Mouse (Mus musculus): ENCODE results near the gene Mcidas. TPM values are rescaled to one million over a fixed set of nuclear protein-coding genes. Genes with fewer than 3 reads are reported as not detected.

The Mcidas gene
- polyA plus RNA-seq, 1 experiment: 0.02 TPM

DNA sequence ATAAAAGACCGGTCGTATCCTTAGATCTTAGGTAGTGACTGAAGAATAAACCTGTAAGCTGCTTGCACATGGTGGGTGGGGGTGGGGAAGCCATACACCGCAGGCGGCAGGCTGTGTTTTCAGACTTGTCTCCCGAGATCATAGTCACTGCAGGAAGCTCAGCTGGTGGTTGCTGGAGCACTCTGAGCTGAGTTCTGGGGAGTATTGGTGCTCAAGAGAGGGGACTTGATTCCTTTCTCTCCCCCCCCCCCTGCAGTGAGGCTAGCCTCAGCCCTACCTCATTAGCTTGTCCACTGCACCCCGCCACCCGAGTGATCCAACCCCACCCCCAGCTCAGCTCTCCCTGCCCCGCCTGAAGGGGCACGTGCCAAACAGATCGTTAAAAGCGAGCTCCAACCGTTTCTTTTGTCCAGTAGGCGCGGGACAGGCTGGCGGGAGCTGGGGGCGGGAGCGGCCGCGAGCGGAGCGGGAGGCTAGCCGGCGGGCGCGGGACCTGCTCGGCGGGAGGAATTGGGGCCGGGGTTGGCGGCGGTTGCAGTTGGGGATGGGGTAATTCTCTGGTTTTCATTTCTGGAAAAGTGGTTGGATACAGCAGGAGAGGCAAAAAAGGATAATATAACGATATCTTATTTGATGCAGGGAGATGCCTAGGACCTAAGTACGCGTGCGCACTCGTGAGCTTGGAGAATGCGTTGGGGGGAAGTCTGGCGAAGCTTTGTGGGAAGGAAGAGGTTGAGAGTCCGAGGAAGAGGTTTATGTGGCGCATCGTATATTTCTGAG, 38.3 kb downstream of the Mcidas start:
- no peak for TF ChIP-seq MYOG (IDR thresholded peaks at IDR 0.05; ENCODE audit: control insufficient read depth, extremely low read depth, insufficient read length)
- no peak for TF ChIP-seq FOSL1 (IDR thresholded peaks at IDR 0.05; ENCODE audit: insufficient read depth, low read length, poor library complexity, severe bottlenecking)
- no peak for TF ChIP-seq CTCF (IDR thresholded peaks at IDR 0.05; ENCODE audit: control insufficient read depth, insufficient read depth, insufficient read length)
- TF ChIP-seq MYOD1 (IDR thresholded peaks at IDR 0.05; ENCODE audit: control insufficient read depth, insufficient read length, low read depth): no peak
- TF ChIP-seq CEBPB (IDR thresholded peaks at IDR 0.05; ENCODE audit: low read depth): no peak
- no peak for TF ChIP-seq MAX (IDR thresholded peaks at IDR 0.05)
- TF ChIP-seq USF1 (IDR thresholded peaks at IDR 0.05; ENCODE audit: low read depth): no peak
- no peaks in the 10 kb centered on the region for H3K27me3 ChIP-seq (ENCODE audit: control insufficient read depth, insufficient read depth, insufficient read length)
- no peaks in the 10 kb centered on the region for H3K36me3 ChIP-seq (ENCODE audit: control insufficient read depth, insufficient read depth)
- H3K4me3 ChIP-seq (ENCODE audit: insufficient read depth, poor library complexity, severe bottlenecking): no peak overlapping the region
- H3ac ChIP-seq (ENCODE audit: control insufficient read depth, insufficient read length, low read depth): peak overlapping the region; percentile 30
- H3K79me3 ChIP-seq (ENCODE audit: low read depth): no peaks in the 10 kb centered on the region
- H3K79me2 ChIP-seq (ENCODE audit: control insufficient read depth, insufficient read depth): no peaks in the 10 kb centered on the region

DNA sequence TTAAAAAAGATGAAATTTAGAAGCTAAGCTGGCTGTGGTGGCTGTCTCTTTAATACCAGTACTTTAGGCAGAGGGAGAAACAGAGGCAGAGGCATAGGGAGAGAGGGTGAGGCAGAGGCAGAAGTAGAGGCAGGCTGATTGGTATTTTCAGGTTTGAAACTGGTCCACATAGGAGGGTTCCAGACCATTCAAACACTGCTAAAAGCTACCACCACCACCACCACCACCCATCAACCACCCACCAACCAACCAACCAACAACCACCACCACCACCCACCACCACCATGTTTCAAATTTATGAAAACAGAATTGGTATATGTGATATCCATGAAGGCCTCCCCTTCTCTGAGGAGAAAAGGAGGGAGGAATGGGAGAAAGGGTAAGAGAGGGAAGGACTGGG, 39.2 kb downstream of the Mcidas start:
- no peaks in the 10 kb centered on the region for H3K27me3 ChIP-seq (ENCODE audit: control insufficient read depth, insufficient read depth, insufficient read length)
- no peaks in the 10 kb centered on the region for H3K79me3 ChIP-seq (ENCODE audit: low read depth)
- TF ChIP-seq FOSL1 (IDR thresholded peaks at IDR 0.05; ENCODE audit: insufficient read depth, low read length, poor library complexity, severe bottlenecking) (no peak), MYOG (IDR thresholded peaks at IDR 0.05; ENCODE audit: control insufficient read depth, extremely low read depth, insufficient read length) (no peak)
- no peaks in the 10 kb centered on the region for H3K36me3 ChIP-seq (ENCODE audit: control insufficient read depth, insufficient read depth)
- H3K79me2 ChIP-seq (ENCODE audit: control insufficient read depth, insufficient read depth): no peaks in the 10 kb centered on the region
- H3K4me3 ChIP-seq (ENCODE audit: insufficient read depth, poor library complexity, severe bottlenecking): no peak overlapping the region
- H3ac ChIP-seq (ENCODE audit: control insufficient read depth, insufficient read length, low read depth): no peak overlapping the region

DNA sequence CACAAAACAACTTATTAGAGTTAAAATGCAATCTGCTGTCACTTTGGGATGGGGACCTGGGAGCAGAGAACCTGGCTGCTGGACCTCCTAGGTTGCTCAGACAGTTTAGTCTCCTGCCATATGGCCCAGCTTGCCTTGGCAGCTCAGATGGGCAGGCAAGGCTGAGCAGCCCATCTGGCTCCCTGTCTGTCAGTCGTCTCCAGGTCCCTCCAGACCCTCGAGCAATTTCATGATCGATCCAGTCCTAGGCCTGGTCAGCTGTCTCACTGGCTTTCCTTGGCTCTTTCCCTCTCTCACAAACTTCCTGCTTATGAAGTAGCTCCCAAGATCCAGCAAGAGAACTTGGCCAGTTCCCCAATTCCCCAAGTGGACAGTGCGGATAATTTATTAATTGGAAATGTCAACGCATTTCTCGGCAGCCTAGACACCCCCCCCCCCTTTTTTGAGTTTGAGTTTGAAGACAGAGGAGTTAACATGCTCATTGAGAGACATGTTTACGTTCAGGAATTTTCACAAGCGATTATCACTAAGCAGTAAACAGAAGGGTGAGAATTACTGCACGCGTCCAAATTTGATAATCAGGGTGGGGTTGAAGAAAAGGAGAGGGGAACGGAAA, 40.7 kb downstream of the Mcidas start:
- H3K4me3 ChIP-seq (ENCODE audit: insufficient read depth, poor library complexity, severe bottlenecking): no peak overlapping the region
- no peaks in the 10 kb centered on the region for H3K79me2 ChIP-seq (ENCODE audit: control insufficient read depth, insufficient read depth)
- H3K27me3 ChIP-seq (ENCODE audit: control insufficient read depth, insufficient read depth, insufficient read length): no peaks in the 10 kb centered on the region
- no peak overlapping the region for H3ac ChIP-seq (ENCODE audit: control insufficient read depth, insufficient read length, low read depth)
- no peak for TF ChIP-seq MYOG (IDR thresholded peaks at IDR 0.05; ENCODE audit: control insufficient read depth, extremely low read depth, insufficient read length)
- no peaks in the 10 kb centered on the region for H3K79me3 ChIP-seq (ENCODE audit: low read depth)
- H3K36me3 ChIP-seq (ENCODE audit: control insufficient read depth, insufficient read depth): no peaks in the 10 kb centered on the region

DNA sequence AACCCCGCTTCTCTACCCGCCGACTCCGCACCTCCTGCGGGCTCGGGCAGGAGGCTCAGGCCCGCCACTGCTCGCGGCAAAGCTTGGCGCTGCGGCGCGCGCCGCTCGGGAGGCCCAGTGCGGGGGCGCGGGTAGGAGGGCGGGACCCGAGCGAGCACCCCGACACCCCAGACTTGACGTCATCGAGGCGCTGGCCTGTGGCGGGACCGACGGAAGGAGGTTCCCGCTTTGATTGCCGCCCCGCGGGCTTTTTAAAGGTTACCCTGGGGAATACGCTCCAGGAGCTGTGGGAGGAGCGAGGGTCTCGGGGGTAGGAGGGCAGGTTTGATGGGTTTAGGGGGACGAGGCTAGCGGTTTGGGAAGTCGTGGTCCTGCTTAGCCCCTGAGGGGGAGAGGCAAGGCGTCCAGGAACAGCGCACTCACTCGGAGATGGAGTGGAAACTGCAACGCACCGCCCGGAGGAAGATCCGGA, 41.3 kb downstream of the Mcidas start, which contains the start of gene Cdc20b:
Gene Cdc20b (plus strand): TSS at position 162 of the 472 bp plus-strand sequence.
- no peaks in the 10 kb centered on the region for H3K27me3 ChIP-seq (ENCODE audit: control insufficient read depth, insufficient read depth, insufficient read length)
- no peak for TF ChIP-seq USF1 (IDR thresholded peaks at IDR 0.05; ENCODE audit: low read depth)
- TF ChIP-seq FOSL1 (IDR thresholded peaks at IDR 0.05; ENCODE audit: insufficient read depth, low read length, poor library complexity, severe bottlenecking): no peak
- TF ChIP-seq CTCF (IDR thresholded peaks at IDR 0.05; ENCODE audit: control insufficient read depth, insufficient read depth, insufficient read length): no peak
- no peak for TF ChIP-seq MYOD1 (IDR thresholded peaks at IDR 0.05; ENCODE audit: control insufficient read depth, insufficient read length, low read depth)
- TF ChIP-seq MYOG (IDR thresholded peaks at IDR 0.05; ENCODE audit: control insufficient read depth, extremely low read depth, insufficient read length): no peak
- no peak for TF ChIP-seq MAX (IDR thresholded peaks at IDR 0.05)
- TF ChIP-seq CEBPB (IDR thresholded peaks at IDR 0.05; ENCODE audit: low read depth): no peak
- peak within 1 kb of the TSS; percentile 39 for H3ac ChIP-seq (ENCODE audit: control insufficient read depth, insufficient read length, low read depth)
- H3K79me3 ChIP-seq (ENCODE audit: low read depth): no peaks in the 10 kb centered on the region
- H3K4me3 ChIP-seq (ENCODE audit: insufficient read depth, poor library complexity, severe bottlenecking): peak within 1 kb of the TSS; percentile 29
- H3K79me2 ChIP-seq (ENCODE audit: control insufficient read depth, insufficient read depth): no peaks in the 10 kb centered on the region
- H3K36me3 ChIP-seq (ENCODE audit: control insufficient read depth, insufficient read depth): no peaks in the 10 kb centered on the region

DNA sequence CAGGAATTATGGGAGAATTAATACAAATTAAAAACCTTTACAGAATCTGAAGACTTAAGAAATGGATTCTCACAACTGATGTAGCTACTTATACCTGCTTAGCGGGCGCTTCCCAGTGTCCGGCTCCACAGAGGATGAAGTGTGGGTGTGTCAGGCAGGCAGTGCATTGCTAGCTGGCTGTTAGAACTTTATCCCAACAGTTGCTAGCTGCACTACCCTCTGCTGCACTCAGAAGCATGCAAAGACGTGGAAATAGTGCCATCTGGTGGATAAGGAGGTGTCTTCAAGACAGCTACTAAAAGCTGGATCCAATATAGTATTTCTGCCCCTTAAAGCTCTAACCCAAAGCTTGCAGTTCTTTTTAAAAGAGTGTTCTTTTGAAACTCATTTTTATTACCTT, 42.2 kb downstream of the Mcidas start:
- H3K27me3 ChIP-seq (ENCODE audit: control insufficient read depth, insufficient read depth, insufficient read length): no peaks in the 10 kb centered on the region
- TF ChIP-seq CTCF (IDR thresholded peaks at IDR 0.05; ENCODE audit: control insufficient read depth, insufficient read depth, insufficient read length) (peak; percentile 56), FOSL1 (IDR thresholded peaks at IDR 0.05; ENCODE audit: insufficient read depth, low read length, poor library complexity, severe bottlenecking) (no peak), USF1 (IDR thresholded peaks at IDR 0.05; ENCODE audit: low read depth) (no peak), MAX (IDR thresholded peaks at IDR 0.05) (peak; percentile 22)
- peak overlapping the region; percentile 29 for H3K4me3 ChIP-seq (ENCODE audit: insufficient read depth, poor library complexity, severe bottlenecking)
- H3K36me3 ChIP-seq (ENCODE audit: control insufficient read depth, insufficient read depth): no peaks in the 10 kb centered on the region
- no peaks in the 10 kb centered on the region for H3K79me2 ChIP-seq (ENCODE audit: control insufficient read depth, insufficient read depth)
- no peaks in the 10 kb centered on the region for H3K79me3 ChIP-seq (ENCODE audit: low read depth)
- no peak overlapping the region for H3ac ChIP-seq (ENCODE audit: control insufficient read depth, insufficient read length, low read depth)

DNA sequence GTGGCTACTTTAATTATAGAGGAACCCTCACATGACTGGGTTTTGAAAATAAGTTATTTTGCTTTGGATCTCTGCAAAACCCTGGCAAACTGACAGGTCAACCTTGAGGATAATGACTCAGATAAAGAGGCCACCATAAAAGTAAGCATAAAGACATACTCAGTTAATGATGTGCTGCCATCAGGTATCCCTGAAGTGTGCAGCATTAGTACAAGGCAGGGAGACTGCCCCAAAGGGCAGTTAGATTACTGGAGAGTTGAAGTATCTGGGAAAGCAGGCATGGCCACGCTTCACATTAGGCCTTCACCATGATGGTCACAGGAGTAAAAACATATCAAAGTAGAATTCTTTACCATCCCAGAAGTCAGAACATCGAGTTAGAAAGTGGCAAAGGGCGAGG, 51.2 kb downstream of the Mcidas start:
- TF ChIP-seq MYOD1 (IDR thresholded peaks at IDR 0.05; ENCODE audit: control insufficient read depth, insufficient read length, low read depth) (no peak), MYOG (IDR thresholded peaks at IDR 0.05; ENCODE audit: control insufficient read depth, extremely low read depth, insufficient read length) (no peak), CEBPB (IDR thresholded peaks at IDR 0.05; ENCODE audit: low read depth) (no peak), CTCF (IDR thresholded peaks at IDR 0.05; ENCODE audit: control insufficient read depth, insufficient read depth, insufficient read length) (no peak), USF1 (IDR thresholded peaks at IDR 0.05; ENCODE audit: low read depth) (no peak), FOSL1 (IDR thresholded peaks at IDR 0.05; ENCODE audit: insufficient read depth, low read length, poor library complexity, severe bottlenecking) (no peak), MAX (IDR thresholded peaks at IDR 0.05) (no peak)
- peaks cover 33% of the 10 kb centered on the region for H3K79me3 ChIP-seq (ENCODE audit: low read depth)
- H3K79me2 ChIP-seq (ENCODE audit: control insufficient read depth, insufficient read depth): peaks cover 36% of the 10 kb centered on the region
- peak overlapping the region; percentile 77 for H3ac ChIP-seq (ENCODE audit: control insufficient read depth, insufficient read length, low read depth)
- peaks cover 24% of the 10 kb centered on the region for H3K36me3 ChIP-seq (ENCODE audit: control insufficient read depth, insufficient read depth)
- H3K27me3 ChIP-seq (ENCODE audit: control insufficient read depth, insufficient read depth, insufficient read length): no peaks in the 10 kb centered on the region
- H3K4me3 ChIP-seq (ENCODE audit: insufficient read depth, poor library complexity, severe bottlenecking): peak overlapping the region; percentile 42
